Mouse (Mus musculus): ENCODE data around the gene Grb14.

The Grb14 gene

GRCm38 (mm10) chr2:65024887-65025286 is at the start of gene Grb14:
Grb14 (minus strand) TSS chr2:65024987.
- no peak for DNase-seq (ENCODE audit: low read depth)

- DNase-seq (ENCODE audit: low read depth), result no peak
Observed at GRCm38 (mm10) chr2:65072205-65072604, 47.4 kb upstream of the Grb14 start.

- no peak for DNase-seq (ENCODE audit: low read depth)
Observed at GRCm38 (mm10) chr2:65053764-65054163, 29.0 kb upstream of the Grb14 start.

GRCm38 (mm10) chr2:65052191-65053012 is 27.6 kb upstream of the Grb14 start:
- no peak for DNase-seq (ENCODE audit: low read depth)

GRCm38 (mm10) chr2:65050776-65051175 is 26.0 kb upstream of the Grb14 start:
- no peak for DNase-seq (ENCODE audit: low read depth)

GRCm38 (mm10) chr2:65048234-65049017 is 23.6 kb upstream of the Grb14 start:
- DNase-seq (ENCODE audit: low read depth), result no peak

GRCm38 (mm10) chr2:65038164-65038563 is 13.4 kb upstream of the Grb14 start:
- no peak for DNase-seq (ENCODE audit: low read depth)

GRCm38 (mm10) chr2:65037546-65037945 is 12.8 kb upstream of the Grb14 start:
- no peak for DNase-seq (ENCODE audit: low read depth)

GRCm38 (mm10) chr2:65022363-65023240 is 2.2 kb downstream of the Grb14 start:
- peak; percentile 19 for DNase-seq (ENCODE audit: low read depth)

- DNase-seq (ENCODE audit: low read depth), result no peak
Observed at GRCm38 (mm10) chr2:65021691-65022362, 3.0 kb downstream of the Grb14 start.

GRCm38 (mm10) chr2:65017375-65017774 is 7.4 kb downstream of the Grb14 start:
- no peak for DNase-seq (ENCODE audit: low read depth)

- DNase-seq (ENCODE audit: low read depth), result no peak
Observed at GRCm38 (mm10) chr2:65014552-65014951, 10.2 kb downstream of the Grb14 start.

GRCm38 (mm10) chr2:65010105-65010504 is 14.7 kb downstream of the Grb14 start:
- DNase-seq (ENCODE audit: low read depth), result no peak

GRCm38 (mm10) chr2:65007396-65007795 is 17.4 kb downstream of the Grb14 start:
- no peak for DNase-seq (ENCODE audit: low read depth)

- DNase-seq (ENCODE audit: low read depth), result no peak
Observed at GRCm38 (mm10) chr2:65005044-65005443, 19.7 kb downstream of the Grb14 start.

GRCm38 (mm10) chr2:65003433-65003832 is 21.4 kb downstream of the Grb14 start:
- peak; percentile 17 for DNase-seq (ENCODE audit: low read depth)

GRCm38 (mm10) chr2:65002631-65003030 is 22.2 kb downstream of the Grb14 start:
- no peak for DNase-seq (ENCODE audit: low read depth)

GRCm38 (mm10) chr2:64995048-64995447 is 29.7 kb downstream of the Grb14 start:
- DNase-seq (ENCODE audit: low read depth), result no peak

- DNase-seq (ENCODE audit: low read depth), result no peak
Observed at GRCm38 (mm10) chr2:64989426-64990187, 35.2 kb downstream of the Grb14 start.

GRCm38 (mm10) chr2:64987782-64988181 is 37.0 kb downstream of the Grb14 start:
- DNase-seq (ENCODE audit: low read depth), result no peak

GRCm38 (mm10) chr2:64975546-64975945 is 49.2 kb downstream of the Grb14 start:
- no peak for DNase-seq (ENCODE audit: low read depth)
